Mouse (Mus musculus) hindbrain, embryonic 14.5 days (tissue): ENCODE data around the gene Ppp1r13b. TPM values are rescaled to one million over a fixed set of nuclear protein-coding genes. Genes with fewer than 3 reads are reported as not detected.

Experiments
- ATAC-seq: fragments of 200-750 bp; cut with Nextera tagmentation; 2 replicates; pipeline ENCODE4 v1.8.0; 2017; ENCODE audit warnings: moderate number of reproducible peaks, mild to moderate bottlenecking, moderate TSS enrichment, moderate library complexity; ENCODE audit not compliant: low FRiP score
- DNase-seq: peaks from one replicate; pipeline ENCODE4 v3.0.0-alpha.2; 2015; ENCODE audit warnings: low spot score
- H3K27ac ChIP-seq: fragments of 300-500 bp; sonication (generic); 2 replicates; pipeline ENCODE4 v1.5.1; 2014; ENCODE audit warnings: mild to moderate bottlenecking, moderate library complexity
- H3K27me3 ChIP-seq: fragments of 300-500 bp; sonication (generic); 2 replicates; pipeline ENCODE4 v1.6.1; 2014; ENCODE audit warnings: mild to moderate bottlenecking, low read length, mixed read lengths; ENCODE audit not compliant: control insufficient read depth, insufficient read depth
- H3K36me3 ChIP-seq: fragments of 300-500 bp; sonication (generic); replicated peaks from 2 replicates; pipeline ENCODE4 v1.6.1; 2014; ENCODE audit not compliant: control insufficient read depth, insufficient read depth
- H3K4me1 ChIP-seq: fragments of 300-500 bp; sonication (generic); replicated peaks from 2 replicates; pipeline ENCODE4 v1.6.1; 2014; ENCODE audit warnings: antibody characterized with exemption, low read length, mixed read lengths; ENCODE audit not compliant: control insufficient read depth, insufficient read depth
- H3K4me2 ChIP-seq: fragments of 300-500 bp; sonication (generic); replicated peaks from 2 replicates; pipeline ENCODE4 v1.6.1; 2014; ENCODE audit warnings: mild to moderate bottlenecking, moderate library complexity
- H3K4me3 ChIP-seq: fragments of 300-500 bp; sonication (generic); replicated peaks from 2 replicates; pipeline ENCODE4 v1.5.1; 2014; ENCODE audit warnings: mild to moderate bottlenecking, low read length
- H3K9ac ChIP-seq: fragments of 300-500 bp; sonication (generic); 2 replicates; pipeline ENCODE4 v1.6.1; 2014
- H3K9me3 ChIP-seq: fragments of 300-500 bp; sonication (generic); 2 replicates; pipeline ENCODE4 v1.6.1; 2016; ENCODE audit warnings: low read length; ENCODE audit not compliant: control insufficient read depth
- WGBS: fragments of 180-500 bp; shearing (Covaris S2); extraction: QIAGEN DNeasy Blood & Tissue Kit; methylation state at CpG from one replicate; pipeline ENCODE4 v1.1.7; 2014; 5-methylcytosine and 5-hydroxymethylcytosine counted together
- polyA plus RNA-seq: library from polyadenylated mRNA; unstranded; fragments of >200 nt; fragmentation: Nextera tagmentation; extraction: Ambion mirVana; gene quantifications from 2 replicates; pipeline ENCODE4 v1.2.1, GENCODE M21; 2014

Ppp1r13b gene
- polyA plus RNA-seq, 1 experiment from 2014 or later: 38.0 TPM

DNA sequence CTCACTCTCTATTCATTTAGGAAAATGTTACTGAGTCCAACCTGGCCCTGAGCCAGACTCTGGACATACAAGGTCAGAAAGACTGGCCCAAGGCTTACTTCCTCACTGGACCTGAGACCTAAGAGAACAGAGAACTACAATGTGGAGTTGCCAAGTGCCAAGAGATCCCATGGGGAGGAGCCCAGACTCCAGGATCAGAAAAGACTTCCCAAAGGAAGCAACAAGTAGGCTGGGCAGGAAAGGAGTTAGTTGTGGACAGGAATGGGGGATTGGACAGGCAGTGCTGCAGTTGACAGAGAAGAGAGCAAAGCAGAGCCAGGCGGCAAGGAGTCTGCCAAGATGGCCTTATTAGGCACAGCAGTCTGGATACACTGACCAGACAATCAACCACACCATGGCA, 13.8 kb downstream of the Ppp1r13b start:
- no peak for ATAC-seq
- H3K36me3 ChIP-seq: no peaks in the 10 kb centered on the region
- H3K9me3 ChIP-seq: no peaks in the 10 kb centered on the region
- no peak overlapping the region for H3K4me2 ChIP-seq
- H3K4me3 ChIP-seq: no peak overlapping the region
- no peak overlapping the region for H3K27ac ChIP-seq
- WGBS: 100% methylated on average over 1 of the region's 1 CpGs
- no peaks in the 10 kb centered on the region for H3K27me3 ChIP-seq
- H3K4me1 ChIP-seq: no peaks in the 10 kb centered on the region; the same call in 1 of the 2 replicates
- H3K9ac ChIP-seq: no peak overlapping the region
- DNase-seq: no peak

DNA sequence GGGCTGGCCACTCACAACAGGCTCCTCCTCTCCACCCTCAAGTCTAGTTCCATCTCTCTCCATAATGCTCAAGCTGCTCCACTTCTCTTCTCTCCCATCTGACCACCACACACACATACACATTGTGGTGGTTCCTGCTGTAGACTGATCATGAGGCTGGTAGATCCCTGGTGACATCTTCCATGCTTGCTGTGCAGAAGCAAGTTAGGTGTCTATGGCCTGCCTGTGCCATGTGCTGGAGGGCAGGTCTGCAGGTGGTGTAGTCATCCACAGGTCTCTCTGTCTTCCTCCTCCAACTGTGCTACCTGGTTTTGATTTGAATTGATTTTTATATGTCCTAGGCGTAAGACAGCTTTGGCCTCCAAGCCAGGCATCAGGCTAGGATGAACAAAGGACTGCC, 14.9 kb downstream of the Ppp1r13b start:
- H3K36me3 ChIP-seq: no peaks in the 10 kb centered on the region
- WGBS: 93% methylated on average over 1 of the region's 1 CpGs
- no peak overlapping the region for H3K4me3 ChIP-seq
- ATAC-seq (no peak), DNase-seq (no peak)
- H3K4me1 ChIP-seq: no peaks in the 10 kb centered on the region; the same call in 1 of the 2 replicates
- no peak overlapping the region for H3K9ac ChIP-seq
- no peak overlapping the region for H3K27ac ChIP-seq
- no peaks in the 10 kb centered on the region for H3K9me3 ChIP-seq
- H3K4me2 ChIP-seq: no peak overlapping the region
- no peaks in the 10 kb centered on the region for H3K27me3 ChIP-seq

DNA sequence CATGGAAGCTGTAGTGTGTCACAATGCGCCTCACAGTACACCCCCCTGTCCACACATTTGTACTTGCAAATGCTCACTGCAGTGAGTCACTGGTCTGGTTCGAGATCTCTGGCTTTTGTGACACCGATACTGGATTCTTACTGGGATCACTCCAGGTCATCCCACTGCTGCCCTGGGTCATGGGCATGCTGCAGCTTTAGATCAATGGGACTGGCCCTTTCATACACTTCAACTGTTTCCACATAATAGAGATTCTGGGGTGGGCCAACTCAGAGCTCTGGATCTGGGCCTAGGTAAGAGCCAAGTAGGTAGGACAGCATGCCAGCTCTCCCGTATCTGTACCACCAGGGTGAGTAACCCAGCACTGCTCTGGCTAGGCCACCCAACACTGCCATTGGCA, 16.1 kb downstream of the Ppp1r13b start:
- ATAC-seq: no peak
- Histone ChIP-seq H3K27ac (no peak overlapping the region), H3K27me3 (no peaks in the 10 kb centered on the region), H3K36me3 (no peaks in the 10 kb centered on the region), H3K9ac (no peak overlapping the region), H3K4me1 (no peaks in the 10 kb centered on the region; the same call in 1 of the 2 replicates), H3K4me3 (no peak overlapping the region), H3K4me2 (no peak overlapping the region), H3K9me3 (no peaks in the 10 kb centered on the region)
- DNase-seq: no peak
- 93% methylated on average over 4 of the region's 4 CpGs for WGBS

DNA sequence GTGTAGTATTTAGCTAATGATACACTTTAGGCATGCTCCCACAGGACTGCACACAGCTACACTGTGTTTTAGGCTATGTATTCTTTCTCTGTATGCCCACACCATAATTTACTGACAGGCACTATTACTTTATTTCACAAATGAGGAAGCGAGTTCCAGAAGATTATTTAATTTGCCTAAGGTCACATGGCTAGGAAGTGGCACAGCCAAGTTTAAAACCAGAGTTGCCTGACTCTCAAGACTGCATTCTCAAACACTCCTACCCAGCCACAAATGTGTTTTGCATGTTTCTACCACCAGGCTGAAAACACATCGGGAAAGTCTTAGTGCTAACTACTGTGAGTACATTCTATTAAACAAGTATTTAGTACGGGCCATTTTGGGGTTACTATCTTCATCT, 18.7 kb downstream of the Ppp1r13b start:
- no peaks in the 10 kb centered on the region for H3K27me3 ChIP-seq
- DNase-seq: no peak
- 89% methylated on average over 3 of the region's 3 CpGs for WGBS

DNA sequence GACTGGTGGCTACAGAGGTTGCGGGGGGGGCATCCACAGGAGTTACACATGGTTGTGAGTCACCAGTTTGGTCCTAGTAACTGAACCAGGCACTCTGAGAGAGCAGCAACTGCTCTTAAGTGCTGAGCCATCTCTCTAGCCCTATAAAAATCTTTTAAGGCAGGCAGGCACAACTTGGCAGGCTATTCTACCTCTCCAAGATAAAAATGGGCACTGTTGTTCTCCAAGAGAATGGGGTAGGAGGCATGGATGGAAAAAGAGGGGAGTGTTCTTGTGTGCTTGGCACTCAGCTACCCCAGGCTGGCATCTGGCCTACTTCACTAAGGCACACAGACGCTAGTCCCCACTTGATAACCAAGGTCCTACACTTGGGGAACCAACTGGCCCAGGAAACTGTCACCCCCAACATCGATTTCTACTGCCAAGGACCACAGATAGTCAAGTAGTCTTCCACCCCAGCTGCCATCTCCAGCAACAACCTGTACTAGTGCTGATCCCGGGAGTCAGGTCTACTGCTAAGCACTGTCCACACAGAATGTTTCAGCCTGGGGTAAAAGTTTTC, 19.5 kb downstream of the Ppp1r13b start:
- H3K27ac ChIP-seq: no peak overlapping the region
- no peak for DNase-seq
- no peaks in the 10 kb centered on the region for H3K27me3 ChIP-seq
- H3K36me3 ChIP-seq: no peaks in the 10 kb centered on the region
- H3K4me2 ChIP-seq: no peak overlapping the region
- ATAC-seq: no peak
- no peak overlapping the region for H3K9ac ChIP-seq
- no peaks in the 10 kb centered on the region; the same call in 1 of the 2 replicates for H3K4me1 ChIP-seq
- no peaks in the 10 kb centered on the region for H3K9me3 ChIP-seq
- no peak overlapping the region for H3K4me3 ChIP-seq
- 80% methylated on average over 4 of the region's 4 CpGs for WGBS

More for the DNA sequence above, 18.7 kb downstream of the Ppp1r13b start:
- Histone ChIP-seq H3K4me1 (no peaks in the 10 kb centered on the region; the same call in 1 of the 2 replicates), H3K4me2 (no peak overlapping the region), H3K4me3 (no peak overlapping the region), H3K9ac (no peak overlapping the region), H3K36me3 (no peaks in the 10 kb centered on the region), H3K9me3 (no peaks in the 10 kb centered on the region), H3K27ac (no peak overlapping the region)
- ATAC-seq: no peak

DNA sequence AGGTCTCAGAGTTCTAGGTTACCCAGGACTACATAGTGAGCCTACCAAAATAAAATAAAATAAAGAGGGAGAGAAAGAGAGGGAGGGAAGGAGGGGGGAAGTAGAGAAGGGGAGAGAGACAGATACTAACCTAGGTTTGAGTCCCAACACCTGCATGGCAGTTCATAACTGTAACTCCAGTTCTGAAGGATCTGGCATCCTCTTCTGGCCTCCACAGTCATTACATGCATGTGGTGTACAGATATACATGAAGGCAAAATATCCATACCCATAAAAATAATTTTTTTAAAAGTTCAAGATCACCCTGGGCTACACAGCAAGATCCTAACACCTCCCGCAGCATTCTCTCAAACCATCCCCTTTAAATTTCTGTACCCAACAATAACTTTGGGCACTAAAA, 20.9 kb downstream of the Ppp1r13b start:
- H3K4me2 ChIP-seq: no peak overlapping the region
- DNase-seq (no peak), ATAC-seq (no peak)
- H3K4me1 ChIP-seq: no peaks in the 10 kb centered on the region
- H3K27me3 ChIP-seq: no peaks in the 10 kb centered on the region
- no peak overlapping the region for H3K4me3 ChIP-seq
- no peaks in the 10 kb centered on the region for H3K36me3 ChIP-seq
- no peak overlapping the region for H3K27ac ChIP-seq
- no peaks in the 10 kb centered on the region for H3K9me3 ChIP-seq
- H3K9ac ChIP-seq: no peak overlapping the region
- 98% methylated on average over 1 of the region's 1 CpGs for WGBS

DNA sequence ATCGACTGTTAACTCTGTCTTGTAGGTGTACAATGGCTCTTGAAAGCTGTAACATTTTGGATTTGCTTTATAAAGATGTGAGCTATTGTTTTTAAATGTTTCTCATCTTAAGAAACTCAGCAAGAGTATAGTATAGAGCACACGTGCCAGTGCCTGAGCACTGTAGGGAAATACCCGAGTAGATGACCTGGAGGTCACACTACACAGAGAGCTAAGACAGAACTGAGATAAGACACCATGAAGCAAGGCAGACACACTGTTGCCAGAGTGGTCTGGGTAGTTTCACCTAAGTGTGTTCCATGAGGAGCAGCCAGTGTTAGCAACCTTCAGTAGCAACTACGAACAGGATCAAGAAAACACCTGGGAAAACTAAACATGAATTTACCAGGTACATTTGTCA, 25.1 kb downstream of the Ppp1r13b start:
- H3K4me1 ChIP-seq: no peaks in the 10 kb centered on the region
- H3K9me3 ChIP-seq: no peaks in the 10 kb centered on the region
- no peak overlapping the region for H3K4me2 ChIP-seq
- ATAC-seq (no peak), DNase-seq (no peak)
- H3K4me3 ChIP-seq: no peak overlapping the region
- no peak overlapping the region for H3K9ac ChIP-seq
- H3K36me3 ChIP-seq: no peaks in the 10 kb centered on the region
- H3K27me3 ChIP-seq: no peaks in the 10 kb centered on the region
- WGBS: 77% methylated on average over 4 of the region's 4 CpGs
- H3K27ac ChIP-seq: no peak overlapping the region

DNA sequence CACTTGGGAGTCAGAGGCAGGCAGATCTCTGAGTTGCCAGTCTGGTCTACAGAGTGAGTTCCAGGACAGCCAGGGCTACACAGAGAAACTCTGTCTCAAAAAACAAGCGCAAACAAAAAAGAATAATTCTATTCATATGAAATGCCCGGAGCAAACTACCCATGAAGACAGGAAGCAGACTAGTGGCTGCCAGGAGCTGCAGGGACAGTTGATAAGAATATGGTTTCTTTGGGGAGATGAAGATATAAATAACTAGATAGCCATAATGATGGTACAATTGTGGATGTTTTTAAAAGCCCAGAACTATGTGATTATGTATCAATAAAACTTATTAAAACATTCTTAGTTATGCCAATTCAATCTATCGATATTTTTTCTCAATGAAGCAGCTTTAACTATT, 25.9 kb downstream of the Ppp1r13b start:
- no peak for ATAC-seq

DNA sequence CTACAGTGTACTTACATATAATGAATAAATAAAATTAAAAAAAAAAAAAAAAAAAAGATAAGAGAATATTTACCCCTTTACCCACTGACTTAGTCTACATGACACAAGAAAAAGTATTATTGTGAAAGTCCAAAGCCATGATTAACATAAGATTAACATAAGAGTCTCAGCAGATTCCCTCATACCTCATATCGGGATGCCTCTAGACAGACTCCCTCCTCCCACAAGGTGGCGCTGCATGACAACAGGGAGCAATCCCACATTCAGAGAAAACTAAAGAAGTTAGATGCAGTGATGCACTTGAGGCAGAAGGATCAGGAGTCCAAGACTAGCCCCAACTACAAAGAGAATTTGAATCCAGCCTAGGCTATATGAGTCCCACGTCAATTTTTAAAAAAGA, 29.7 kb downstream of the Ppp1r13b start:
- Histone ChIP-seq H3K27ac (no peak overlapping the region), H3K9ac (no peak overlapping the region), H3K9me3 (no peaks in the 10 kb centered on the region), H3K27me3 (no peaks in the 10 kb centered on the region), H3K4me1 (no peaks in the 10 kb centered on the region), H3K4me3 (no peak overlapping the region), H3K4me2 (no peak overlapping the region), H3K36me3 (no peaks in the 10 kb centered on the region)
- DNase-seq (peak; percentile 82), ATAC-seq (peak; percentile 68; the same call in 1 of the 2 replicates)
- 13% methylated on average over 3 of the region's 3 CpGs for WGBS

More for the DNA sequence above, 25.9 kb downstream of the Ppp1r13b start:
- H3K36me3 ChIP-seq: no peaks in the 10 kb centered on the region
- no peaks in the 10 kb centered on the region for H3K27me3 ChIP-seq
- no peak overlapping the region for H3K4me2 ChIP-seq
- DNase-seq: no peak
- no peaks in the 10 kb centered on the region for H3K4me1 ChIP-seq
- H3K9ac ChIP-seq: no peak overlapping the region
- H3K27ac ChIP-seq: no peak overlapping the region
- WGBS: 88% methylated on average over 3 of the region's 3 CpGs
- no peaks in the 10 kb centered on the region for H3K9me3 ChIP-seq
- no peak overlapping the region for H3K4me3 ChIP-seq

DNA sequence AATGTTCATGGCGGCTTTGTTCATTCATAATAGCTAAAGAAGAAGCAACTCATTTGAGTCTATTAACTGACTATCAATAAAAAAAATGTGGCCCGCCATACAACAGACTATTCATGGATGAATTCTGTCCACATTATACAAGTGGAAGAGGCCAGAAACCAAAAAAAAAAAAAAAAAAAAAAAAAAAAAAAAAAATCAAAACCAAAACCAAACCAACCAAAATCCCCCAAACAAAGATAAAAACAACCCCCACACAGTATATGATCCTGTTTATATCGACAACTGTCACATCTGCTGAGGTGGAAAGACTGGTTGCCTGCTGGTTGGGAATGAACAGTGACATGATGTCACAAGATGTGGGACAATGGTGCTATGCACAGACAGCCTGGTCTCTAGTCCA, 32.4 kb downstream of the Ppp1r13b start:
- H3K9me3 ChIP-seq: no peaks in the 10 kb centered on the region
- peaks cover 15% of the 10 kb centered on the region for H3K36me3 ChIP-seq
- no peak overlapping the region for H3K9ac ChIP-seq
- H3K27ac ChIP-seq: no peak overlapping the region
- ATAC-seq: no peak
- WGBS: 86% methylated on average over 3 of the region's 3 CpGs
- no peaks in the 10 kb centered on the region for H3K27me3 ChIP-seq
- H3K4me2 ChIP-seq: no peak overlapping the region
- H3K4me3 ChIP-seq: no peak overlapping the region
- H3K4me1 ChIP-seq: no peaks in the 10 kb centered on the region
- no peak for DNase-seq
